Mouse (Mus musculus) embryonic fibroblast, embryonic 13.5 days (primary cell): ENCODE measurements at regions not wholly inside any gene's neighbourhood (a gene's known extent, or its start where the extent isn't known, plus 50 kb on each side); places are given as distances from the start of the nearest gene placed in this dataset.

Source experiments
- CTCF ChIP-seq: IDR thresholded peaks from 2 replicates; pipeline ENCODE4 v1.5.1; 2011; ENCODE audit warnings: mild to moderate bottlenecking, control low read depth, low read length, moderate library complexity, borderline replicate concordance; ENCODE audit not compliant: insufficient read depth
- POLR2A ChIP-seq: IDR thresholded peaks from 2 replicates; pipeline ENCODE4 v1.6.1; 2011; ENCODE audit warnings: low read depth, mild to moderate bottlenecking, control low read depth, low read length, moderate library complexity

GRCm38 (mm10) chr17:47296709-47297450, 71.8 kb upstream of the Mrps10 start:
- TF ChIP-seq CTCF (no peak), POLR2A (no peak)
